Mouse (Mus musculus): ENCODE data around the gene Samd11. TPM values are rescaled to one million over a fixed set of nuclear protein-coding genes. Genes with fewer than 3 reads are reported as not detected.

Samd11 gene
- polyA plus RNA-seq, 1 experiment, result 0.02 TPM

DNA sequence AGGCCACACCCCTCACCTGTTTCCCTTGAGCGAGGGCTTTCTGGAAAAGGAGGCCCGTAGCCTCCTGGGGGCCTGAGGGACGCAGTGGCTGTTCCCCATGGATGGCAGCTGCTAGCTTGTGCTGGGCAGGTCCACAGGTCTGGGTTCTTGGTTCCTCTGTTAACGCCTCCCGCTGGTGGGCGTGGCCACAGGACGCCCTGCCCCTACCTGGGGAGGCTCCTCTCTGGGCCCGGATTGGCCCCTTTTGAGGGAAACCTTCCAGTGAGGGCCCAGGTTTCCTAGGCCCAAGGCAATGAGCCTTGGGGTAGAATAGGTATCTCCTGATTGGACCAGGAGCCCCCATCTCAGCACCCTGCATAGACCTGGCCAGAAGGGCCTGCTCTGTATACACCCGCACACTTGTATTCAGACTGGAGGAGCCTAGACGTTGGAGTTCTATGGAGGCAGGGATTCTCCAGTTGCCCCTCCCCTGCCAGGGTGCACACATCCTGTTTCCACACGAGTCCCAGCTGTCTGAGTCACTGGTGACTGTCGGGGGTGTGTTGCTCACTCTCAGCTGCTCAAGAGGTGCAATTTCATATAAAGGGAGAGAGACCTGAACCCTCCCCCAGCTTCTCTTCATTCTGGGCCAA lies 26.9 kb downstream of the Samd11 start:
- H3K4me3 ChIP-seq, result no peak overlapping the region
- no peak overlapping the region for H3ac ChIP-seq (ENCODE audit: control insufficient read depth, insufficient read length)
- no peaks in the 10 kb centered on the region for H3K36me3 ChIP-seq (ENCODE audit: control insufficient read depth, insufficient read depth)
- peak overlapping the region; percentile 31 for H3K4me2 ChIP-seq (ENCODE audit: low read depth)
- H3K79me2 ChIP-seq (ENCODE audit: control insufficient read depth, insufficient read depth), result no peaks in the 10 kb centered on the region
- no peak for TF ChIP-seq TCF3 (IDR thresholded peaks at IDR 0.05; ENCODE audit: insufficient read length, low read depth)
- no peak for TF ChIP-seq POLR2A (IDR thresholded peaks at IDR 0.05; ENCODE audit: insufficient read length, low read depth)
- peak in 1 of 3 experiments; percentile 42 for TF ChIP-seq MYOG (IDR thresholded peaks at IDR 0.05; ENCODE audit: control insufficient read depth in 1 of 3, insufficient read depth in 1 of 3, insufficient read length in 2 of 3, low read depth in 2 of 3)
- peak in 1 of 3 experiments; percentile 38 for TF ChIP-seq MYOD1 (IDR thresholded peaks at IDR 0.05; ENCODE audit: control insufficient read depth in 1 of 3, insufficient read length in 2 of 3, low read depth in 2 of 3)
- H3K27me3 ChIP-seq (ENCODE audit: control insufficient read depth, insufficient read depth, insufficient read length), result no peaks in the 10 kb centered on the region

GRCm38 (mm10) chr4:156227752-156228392 lies 27.6 kb downstream of the Samd11 start:
- H3K4me2 ChIP-seq (ENCODE audit: low read depth), result peak overlapping the region; percentile 31
- no peaks in the 10 kb centered on the region for H3K36me3 ChIP-seq (ENCODE audit: control insufficient read depth, insufficient read depth)
- H3ac ChIP-seq (ENCODE audit: control insufficient read depth, insufficient read length), result no peak overlapping the region
- no peaks in the 10 kb centered on the region for H3K27me3 ChIP-seq (ENCODE audit: control insufficient read depth, insufficient read depth, insufficient read length)
- TF ChIP-seq CEBPB (IDR thresholded peaks at IDR 0.05; ENCODE audit: insufficient read depth, poor library complexity, severe bottlenecking) (no peak), TCF12 (IDR thresholded peaks at IDR 0.05; ENCODE audit: insufficient read depth, poor library complexity, severe bottlenecking) (no peak), REST (IDR thresholded peaks at IDR 0.05; ENCODE audit: insufficient read depth, insufficient read length) (no peak), USF1 (IDR thresholded peaks at IDR 0.05; ENCODE audit: low read depth) (no peak), MAX (IDR thresholded peaks at IDR 0.05; ENCODE audit: low read depth) (no peak), POLR2A (IDR thresholded peaks at IDR 0.05; ENCODE audit: insufficient read length, low read depth) (peak; percentile 16), POLR2AphosphoS2 (IDR thresholded peaks at IDR 0.05; ENCODE audit: insufficient read length, low read depth) (peak; percentile 34)
- H3K4me3 ChIP-seq, result no peak overlapping the region
- no peaks in the 10 kb centered on the region for H3K79me2 ChIP-seq (ENCODE audit: control insufficient read depth, insufficient read depth)

DNA sequence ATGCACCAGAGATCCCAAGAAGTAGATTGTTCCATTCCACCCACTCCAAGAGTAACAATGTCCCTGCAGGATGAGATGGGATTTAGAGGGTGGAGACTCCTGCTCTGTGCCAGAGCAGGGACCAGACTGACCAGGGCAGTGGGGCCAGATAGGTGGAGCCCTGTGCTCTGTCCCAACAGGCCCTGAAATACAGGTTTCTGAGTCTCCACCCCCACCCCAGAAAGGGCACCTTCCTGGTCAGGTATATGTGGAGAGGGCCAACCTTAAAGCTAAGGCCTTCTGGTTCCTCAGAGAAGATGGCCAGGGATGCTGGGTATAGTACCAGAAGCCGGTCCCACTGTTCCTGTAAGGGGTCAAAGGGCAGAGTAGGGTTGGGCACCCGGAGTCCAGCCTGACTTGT lies 31.2 kb downstream of the Samd11 start:
- no peaks in the 10 kb centered on the region for H3K27me3 ChIP-seq (ENCODE audit: control insufficient read depth, insufficient read depth, insufficient read length)
- no peak for TF ChIP-seq MYOD1 (IDR thresholded peaks at IDR 0.05; ENCODE audit: control insufficient read depth in 1 of 3, insufficient read length in 2 of 3, low read depth in 2 of 3)
- no peaks in the 10 kb centered on the region for H3K79me2 ChIP-seq (ENCODE audit: control insufficient read depth, insufficient read depth)
- no peaks in the 10 kb centered on the region for H3K36me3 ChIP-seq (ENCODE audit: control insufficient read depth, insufficient read depth)
- H3ac ChIP-seq (ENCODE audit: control insufficient read depth, insufficient read length), result no peak overlapping the region
- H3K4me3 ChIP-seq, result no peak overlapping the region
- no peak overlapping the region for H3K4me2 ChIP-seq (ENCODE audit: low read depth)

DNA sequence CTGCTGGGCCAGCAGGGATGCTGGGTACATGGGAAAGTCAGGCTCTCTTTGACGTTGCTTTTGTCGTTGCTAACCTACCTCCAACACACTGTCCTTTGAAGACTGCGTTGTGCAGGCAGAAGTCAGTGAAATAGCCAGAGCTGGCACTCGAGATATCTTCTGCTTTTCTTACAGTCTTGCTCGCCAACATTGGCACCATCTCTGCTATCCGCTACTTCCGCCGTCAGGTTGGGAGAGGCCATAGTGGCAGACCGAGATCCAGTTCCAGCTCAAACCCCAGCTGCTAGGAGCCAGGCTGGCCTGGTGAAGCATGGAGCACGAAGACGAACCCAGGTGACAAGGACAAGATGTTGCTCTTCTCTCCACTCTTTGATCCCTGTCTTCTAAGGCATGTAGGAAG lies 35.5 kb downstream of the Samd11 start:
- TF ChIP-seq MYOD1 (IDR thresholded peaks at IDR 0.05; ENCODE audit: control insufficient read depth in 1 of 3, insufficient read length in 2 of 3, low read depth in 2 of 3) (no peak), E2F4 (IDR thresholded peaks at IDR 0.05; ENCODE audit: insufficient read depth) (no peak), TCF3 (IDR thresholded peaks at IDR 0.05; ENCODE audit: insufficient read length, low read depth) (no peak), REST (IDR thresholded peaks at IDR 0.05; ENCODE audit: insufficient read depth, insufficient read length) (no peak), USF1 (IDR thresholded peaks at IDR 0.05; ENCODE audit: low read depth) (no peak), SRF (IDR thresholded peaks at IDR 0.05; ENCODE audit: control insufficient read depth, insufficient read length, low read depth) (no peak), POLR2A (IDR thresholded peaks at IDR 0.05; ENCODE audit: insufficient read length, low read depth) (no peak), MYOG (IDR thresholded peaks at IDR 0.05; ENCODE audit: control insufficient read depth in 1 of 3, insufficient read depth in 1 of 3, insufficient read length in 2 of 3, low read depth in 2 of 3) (no peak), POLR2AphosphoS2 (IDR thresholded peaks at IDR 0.05; ENCODE audit: insufficient read length, low read depth) (no peak), CEBPB (IDR thresholded peaks at IDR 0.05; ENCODE audit: insufficient read depth, poor library complexity, severe bottlenecking) (no peak), MAX (IDR thresholded peaks at IDR 0.05; ENCODE audit: low read depth) (no peak), TCF12 (IDR thresholded peaks at IDR 0.05; ENCODE audit: insufficient read depth, poor library complexity, severe bottlenecking) (no peak)
- Histone ChIP-seq H3K79me2 (ENCODE audit: control insufficient read depth, insufficient read depth) (no peaks in the 10 kb centered on the region), H3K4me2 (ENCODE audit: low read depth) (no peak overlapping the region), H3K36me3 (ENCODE audit: control insufficient read depth, insufficient read depth) (no peaks in the 10 kb centered on the region), H3K27me3 (ENCODE audit: control insufficient read depth, insufficient read depth, insufficient read length) (peaks cover 16% of the 10 kb centered on the region), H3K4me3 (no peak overlapping the region), H3ac (ENCODE audit: control insufficient read depth, insufficient read length) (no peak overlapping the region)

DNA sequence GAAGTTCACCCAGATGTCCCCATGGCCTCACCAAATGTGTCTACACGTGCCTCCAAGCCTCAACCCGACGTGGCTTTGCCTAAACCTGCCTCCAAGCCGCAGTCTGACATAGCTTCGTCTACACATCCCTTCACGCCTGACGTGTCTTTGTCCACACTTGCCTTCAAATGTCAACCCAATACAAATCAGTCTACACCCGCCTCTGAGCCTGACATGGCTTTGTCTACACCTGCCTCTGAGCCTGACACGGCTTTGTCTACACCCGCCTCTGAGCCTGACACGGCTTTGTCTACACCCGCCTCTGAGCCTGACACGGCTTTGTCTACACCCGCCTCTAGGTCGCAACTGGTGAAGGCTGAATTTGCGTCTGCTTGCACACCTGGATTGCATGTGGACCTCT lies 37.6 kb downstream of the Samd11 start:
- Histone ChIP-seq H3K27me3 (ENCODE audit: control insufficient read depth, insufficient read depth, insufficient read length) (peaks cover 20% of the 10 kb centered on the region), H3K79me2 (ENCODE audit: control insufficient read depth, insufficient read depth) (no peaks in the 10 kb centered on the region), H3K4me2 (ENCODE audit: low read depth) (no peak overlapping the region), H3K4me3 (no peak overlapping the region), H3K36me3 (ENCODE audit: control insufficient read depth, insufficient read depth) (no peaks in the 10 kb centered on the region), H3ac (ENCODE audit: control insufficient read depth, insufficient read length) (no peak overlapping the region)
- TF ChIP-seq MYOD1 (IDR thresholded peaks at IDR 0.05; ENCODE audit: control insufficient read depth in 1 of 3, insufficient read length in 2 of 3, low read depth in 2 of 3) (no peak), TCF3 (IDR thresholded peaks at IDR 0.05; ENCODE audit: insufficient read length, low read depth) (no peak), E2F4 (IDR thresholded peaks at IDR 0.05; ENCODE audit: insufficient read depth) (no peak), POLR2A (IDR thresholded peaks at IDR 0.05; ENCODE audit: insufficient read length, low read depth) (no peak), MYOG (IDR thresholded peaks at IDR 0.05; ENCODE audit: control insufficient read depth in 1 of 3, insufficient read depth in 1 of 3, insufficient read length in 2 of 3, low read depth in 2 of 3) (no peak), SRF (IDR thresholded peaks at IDR 0.05; ENCODE audit: control insufficient read depth, insufficient read length, low read depth) (no peak), CEBPB (IDR thresholded peaks at IDR 0.05; ENCODE audit: insufficient read depth, poor library complexity, severe bottlenecking) (no peak), MAX (IDR thresholded peaks at IDR 0.05; ENCODE audit: low read depth) (no peak), TCF12 (IDR thresholded peaks at IDR 0.05; ENCODE audit: insufficient read depth, poor library complexity, severe bottlenecking) (no peak), POLR2AphosphoS2 (IDR thresholded peaks at IDR 0.05; ENCODE audit: insufficient read length, low read depth) (no peak), REST (IDR thresholded peaks at IDR 0.05; ENCODE audit: insufficient read depth, insufficient read length) (no peak), USF1 (IDR thresholded peaks at IDR 0.05; ENCODE audit: low read depth) (no peak)

Data from myocyte (in vitro differentiated cells).